ENCODE assay signal across 14 mouse cellular contexts in genomic region chr11:97579088-97579857, GRCm38 (mm10). TPM values are rescaled to one million over a fixed set of nuclear protein-coding genes. Genes with fewer than 3 reads are reported as not detected.
DNase-seq lines count a peak whose midpoint lies in the region; ATAC-seq and TF ChIP-seq lines count a peak whose summit lies in the region.
"Had no signal": no experiment of that assay in that cellular context is flagged by ENCODE, and none has a peak within 500 bp of the region (broad histone marks: within the 10 kb centered on the region; RNA-seq: fewer than 3 reads in every experiment).

No protein-coding gene starts in this region.

- peaks cover 63% of the 10 kb centered on the region for H3K27me3 ChIP-seq in midbrain, embryonic 10.5 days (ENCODE audit: low read depth, poor library complexity, severe bottlenecking)
- no peaks in the 10 kb centered on the region for H3K27me3 ChIP-seq in midbrain, postnatal 0 days (ENCODE audit: insufficient read depth, low read length)
- peaks cover 45% of the 10 kb centered on the region for H3K27me3 ChIP-seq in embryonic facial prominence, embryonic 13.5 days
- no peaks in the 10 kb centered on the region for H3K27me3 ChIP-seq in midbrain, embryonic 15.5 days (replicated peaks)

- DNase-seq in embryo, embryonic 11 days, result peak; percentile 37
- DNase-seq in embryo, embryonic 9.5 days (ENCODE audit: extremely low spot score), result no peak
- peak; percentile 31 for DNase-seq in midbrain, embryonic 10.5 days (ENCODE audit: low spot score)
- no peak for DNase-seq in midbrain, postnatal 0 days (ENCODE audit: low spot score)
- DNase-seq in spleen, adult 18-20 months, result no peak
- no peak for DNase-seq in frontal cortex, postnatal 36 days (ENCODE audit: low spot score in 2 of 2)
- DNase-seq: adrenal gland, postnatal 25 days; cerebellum, postnatal 36 days; heart, postnatal 14 days; kidney, postnatal 14 days; right cerebral cortex, postnatal 25 days had no signal

- no peaks in the 10 kb centered on the region for H3K36me3 ChIP-seq in midbrain, embryonic 10.5 days
- H3K36me3 ChIP-seq in midbrain, postnatal 0 days (ENCODE audit: insufficient read depth, low read length), result no peaks in the 10 kb centered on the region
- H3K36me3 ChIP-seq in embryonic facial prominence, embryonic 13.5 days, result no peaks in the 10 kb centered on the region
- H3K36me3 ChIP-seq in midbrain, embryonic 15.5 days (replicated peaks), result no peaks in the 10 kb centered on the region

- no peak for TF ChIP-seq CTCF in midbrain, postnatal 0 days (IDR thresholded peaks at IDR 0.05)

- H3K4me1 ChIP-seq in midbrain, embryonic 10.5 days, result peaks cover 44% of the 10 kb centered on the region
- H3K4me1 ChIP-seq in midbrain, postnatal 0 days (ENCODE audit: insufficient read depth, low read length), result no peaks in the 10 kb centered on the region
- peaks cover 31% of the 10 kb centered on the region for H3K4me1 ChIP-seq in embryonic facial prominence, embryonic 13.5 days
- H3K4me1 ChIP-seq in midbrain, embryonic 15.5 days, result peaks cover 26% of the 10 kb centered on the region

- 20% methylated on average over 10 of the region's 10 CpGs for WGBS in midbrain, embryonic 10.5 days
- WGBS in midbrain, postnatal 0 days, result 12% methylated on average over 10 of the region's 10 CpGs
- WGBS in embryonic facial prominence, embryonic 13.5 days, result 13% methylated on average over 10 of the region's 10 CpGs
- 9% methylated on average over 10 of the region's 10 CpGs for WGBS in midbrain, embryonic 15.5 days

- H3K4me3 ChIP-seq in midbrain, embryonic 10.5 days, result peak overlapping the region; percentile 22; the same call in 1 of the 2 replicates
- no peak overlapping the region for H3K4me3 ChIP-seq in midbrain, postnatal 0 days (ENCODE audit: low read depth, low read length)
- no peak overlapping the region for H3K4me3 ChIP-seq in embryonic facial prominence, embryonic 13.5 days
- no peak overlapping the region for H3K4me3 ChIP-seq in midbrain, embryonic 15.5 days
- H3K4me3 ChIP-seq: erythroblast, embryonic 14.5 days had no signal

- H3K9ac ChIP-seq in midbrain, postnatal 0 days (replicated peaks; ENCODE audit: low read length, poor library complexity, severe bottlenecking), result no peak overlapping the region
- H3K9ac ChIP-seq in embryonic facial prominence, embryonic 13.5 days, result no peak overlapping the region
- no peak overlapping the region for H3K9ac ChIP-seq in midbrain, embryonic 15.5 days

- H3K27ac ChIP-seq in midbrain, embryonic 10.5 days (replicated peaks), result peak overlapping the region; percentile 81
- H3K27ac ChIP-seq in midbrain, postnatal 0 days (ENCODE audit: low read depth, low read length), result no peak overlapping the region
- H3K27ac ChIP-seq in embryonic facial prominence, embryonic 13.5 days, result peak overlapping the region; percentile 60
- peak overlapping the region; percentile 42; the same call in 1 of the 2 replicates for H3K27ac ChIP-seq in midbrain, embryonic 15.5 days

- no peaks in the 10 kb centered on the region for H3K9me3 ChIP-seq in midbrain, embryonic 10.5 days (replicated peaks)
- no peaks in the 10 kb centered on the region for H3K9me3 ChIP-seq in midbrain, postnatal 0 days (ENCODE audit: low read length)
- H3K9me3 ChIP-seq in embryonic facial prominence, embryonic 13.5 days, result no peaks in the 10 kb centered on the region
- no peaks in the 10 kb centered on the region for H3K9me3 ChIP-seq in midbrain, embryonic 15.5 days

- ATAC-seq in midbrain, postnatal 0 days (ENCODE audit: low FRiP score), result no peak
- ATAC-seq in embryonic facial prominence, embryonic 13.5 days (ENCODE audit: insufficient number of reproducible peaks, insufficient read depth, low FRiP score, low TSS enrichment, low read depth), result no peak
- ATAC-seq in midbrain, embryonic 15.5 days (replicated peaks), result no peak

- no peak overlapping the region for H3K4me2 ChIP-seq in midbrain, postnatal 0 days (ENCODE audit: low read depth, low read length, poor library complexity, severe bottlenecking)
- H3K4me2 ChIP-seq in embryonic facial prominence, embryonic 13.5 days, result no peak overlapping the region
- no peak overlapping the region for H3K4me2 ChIP-seq in midbrain, embryonic 15.5 days

RNA-seq across cellular contexts. Expression of gene Srcin1, which starts 3.3 kb away (rescaled TPM):
- polyA plus RNA-seq in midbrain, embryonic 10.5 days (2016; fragmentation: Nextera tagmentation; extraction: Ambion mirVana), result 0.89 and 1.6 TPM in 2 replicates
- 95.0 and 100 TPM in 2 replicates for total RNA-seq in midbrain, postnatal 0 days (2014; rRNA removed)
- polyA plus RNA-seq in midbrain, postnatal 0 days (2015; fragmentation: Nextera tagmentation; extraction: Ambion mirVana), result 13.1 and 14.0 TPM in 2 replicates
- 0.76 and 1.2 TPM in 2 replicates for polyA plus RNA-seq in embryonic facial prominence, embryonic 13.5 days (2015; fragmentation: Nextera tagmentation; extraction: Ambion mirVana)
- 13.2 and 13.9 TPM in 2 replicates for polyA plus RNA-seq in midbrain, embryonic 15.5 days (2015; fragmentation: Nextera tagmentation; extraction: Ambion mirVana)
- polyA plus RNA-seq: erythroblast, embryonic 14.5 days had no signal

RNA-seq across cellular contexts. Expression of gene Epop, which starts 50.2 kb away (rescaled TPM):
- polyA plus RNA-seq in midbrain, embryonic 10.5 days (2016; fragmentation: Nextera tagmentation; extraction: Ambion mirVana), result 10.4 and 13.3 TPM in 2 replicates
- 5.0 and 8.4 TPM in 2 replicates for total RNA-seq in midbrain, postnatal 0 days (2014; rRNA removed)
- 1.5 and 1.6 TPM in 2 replicates for polyA plus RNA-seq in midbrain, postnatal 0 days (2015; fragmentation: Nextera tagmentation; extraction: Ambion mirVana)
- 4.3 and 7.2 TPM in 2 replicates for polyA plus RNA-seq in embryonic facial prominence, embryonic 13.5 days (2015; fragmentation: Nextera tagmentation; extraction: Ambion mirVana)
- polyA plus RNA-seq in midbrain, embryonic 15.5 days (2015; fragmentation: Nextera tagmentation; extraction: Ambion mirVana), result 1.9 and 2.5 TPM in 2 replicates

Comparison
In these comparisons a context has a peak if more than half of its experiments do, and no peak if none do; other contexts are left out.
1. DNase-seq: peak in embryo, embryonic 11 days (single experiment) and midbrain, embryonic 10.5 days (single experiment); none in embryo, embryonic 9.5 days (single experiment), midbrain, postnatal 0 days (single experiment), spleen, adult 18-20 months (0 of 2) and frontal cortex, postnatal 36 days (0 of 2).